Mouse (Mus musculus): ENCODE results near the gene Traip.
A peak's percentile ranks its signal among the peaks of the same experiment; 100 is the strongest.

Gene Traip

DNA sequence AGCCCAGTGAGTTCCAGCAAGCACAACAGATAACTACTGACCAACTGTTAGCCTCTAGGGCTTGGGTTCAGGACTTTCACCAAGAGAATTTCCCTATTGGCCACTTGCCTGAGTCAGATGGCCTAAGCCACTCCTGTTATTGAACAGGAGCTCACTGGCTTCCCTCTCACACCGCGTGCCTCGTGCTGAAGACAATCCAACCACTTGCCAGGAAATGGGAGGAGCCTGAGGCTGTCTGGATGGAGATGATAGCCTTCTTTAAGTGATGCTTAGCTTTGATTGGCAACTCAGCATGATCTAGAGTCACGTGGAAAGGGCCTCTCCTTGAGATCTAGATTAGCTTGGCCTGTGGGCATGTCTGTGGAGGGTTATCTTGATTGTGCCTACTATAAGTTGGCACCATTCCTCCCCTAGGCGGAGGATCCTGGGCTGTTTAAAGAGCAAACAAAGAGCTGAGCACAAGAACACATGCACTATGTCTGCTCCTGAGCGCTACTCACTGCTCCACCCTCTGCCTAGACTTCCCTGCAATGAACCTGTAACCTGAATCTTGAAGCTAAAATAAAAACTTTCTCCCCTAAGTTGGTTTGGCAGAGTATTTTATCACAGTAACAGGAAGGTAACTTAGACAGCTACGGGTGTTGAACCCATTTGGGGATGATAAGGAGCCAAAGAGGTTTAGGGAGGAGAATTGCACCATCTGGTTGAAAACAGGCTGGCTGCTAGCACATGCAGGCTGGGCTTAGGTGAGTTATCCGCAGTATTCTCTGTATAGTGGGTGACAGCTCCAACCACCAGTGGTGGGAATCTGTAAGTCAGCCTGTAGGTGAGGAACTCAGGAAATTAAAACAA lies 22.0 kb downstream of the Traip start:
- DNase-seq (ENCODE audit: low read depth, low spot score) = no peak

DNA sequence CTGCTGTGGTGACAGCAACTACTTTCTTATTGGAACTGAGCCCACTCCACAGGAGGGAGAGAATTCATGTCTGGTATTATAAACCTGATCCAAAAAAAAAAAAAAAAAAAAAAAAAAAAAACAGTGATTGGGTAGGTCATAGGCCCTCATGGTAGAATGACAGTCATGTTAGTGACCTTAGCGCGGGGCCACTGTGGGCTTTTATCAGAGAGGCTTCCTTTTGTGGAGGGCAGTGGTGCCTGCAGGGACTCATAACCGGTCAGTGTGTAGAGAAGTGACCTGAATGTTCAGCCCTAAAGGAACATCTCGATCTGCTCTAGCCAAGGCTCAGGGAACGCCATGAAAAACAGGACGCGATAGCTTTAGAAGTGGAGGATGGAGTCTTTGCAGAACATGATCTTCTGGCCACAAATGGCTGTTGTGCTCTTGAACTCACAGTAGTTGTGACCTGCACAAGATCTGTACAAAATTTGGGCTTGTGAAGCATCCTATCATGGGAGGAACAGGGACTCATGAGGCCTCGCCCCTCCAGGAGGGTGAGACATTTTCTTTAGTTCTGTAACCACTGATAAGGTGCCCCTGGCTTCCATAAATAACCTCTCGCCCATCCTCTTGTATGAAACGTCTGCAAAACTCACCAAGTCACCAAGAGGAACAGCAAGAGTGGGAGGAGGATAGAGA lies 24.7 kb downstream of the Traip start:
- DNase-seq (ENCODE audit: low read depth, low spot score) = peak; percentile 29

DNA sequence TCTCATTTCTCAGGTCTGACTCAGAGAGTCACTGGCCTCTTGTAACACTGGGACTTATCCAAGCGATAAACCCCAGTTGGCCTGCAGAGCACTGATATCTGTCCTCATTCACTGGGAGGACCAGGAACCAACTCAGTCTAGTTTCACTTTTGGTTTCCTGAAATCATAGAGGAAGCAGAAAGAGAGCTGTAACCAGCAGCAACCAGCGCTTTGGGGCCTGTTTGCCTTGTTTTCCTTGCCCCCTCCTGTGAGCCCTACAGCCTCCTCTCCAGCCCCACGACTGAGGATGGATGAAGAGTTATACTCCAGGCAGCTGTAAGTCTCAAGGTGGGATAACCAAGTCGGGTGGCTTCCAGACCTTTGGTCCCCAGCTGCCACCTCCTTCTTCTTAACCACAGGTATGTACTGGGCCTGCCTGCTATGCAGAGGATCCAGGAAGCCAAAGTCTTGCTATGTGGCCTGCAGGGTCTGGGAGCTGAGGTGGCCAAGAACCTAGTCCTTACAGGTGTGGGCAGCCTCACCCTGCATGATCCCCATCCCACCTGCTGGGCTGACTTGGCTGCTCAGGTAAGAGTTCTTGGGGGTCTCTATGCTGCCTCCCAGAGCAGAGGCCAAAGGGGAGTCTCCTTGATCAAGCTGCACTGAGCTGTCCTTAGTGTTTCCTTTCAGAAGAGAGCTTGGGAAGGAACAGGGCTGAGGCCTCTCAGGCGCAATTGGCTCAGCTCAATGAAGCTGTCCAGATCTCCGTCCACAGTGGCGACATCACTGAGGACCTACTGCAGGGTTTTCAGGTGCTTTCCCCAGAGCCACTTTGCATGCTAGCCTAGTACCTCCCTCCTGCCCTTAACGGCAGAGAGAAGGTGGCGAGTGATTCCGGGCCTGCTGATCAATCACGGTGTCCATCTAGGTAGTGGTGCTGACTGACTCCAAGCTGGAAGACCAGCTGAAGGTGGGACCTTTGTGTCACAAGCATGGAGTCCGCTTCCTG lies 25.8 kb downstream of the Traip start, which contains the start of gene Uba7:
Gene Uba7, plus strand, starts transcription at position 107 of the 988 bp plus-strand sequence.
- peak; percentile 85 for DNase-seq (ENCODE audit: low read depth, low spot score)

DNA sequence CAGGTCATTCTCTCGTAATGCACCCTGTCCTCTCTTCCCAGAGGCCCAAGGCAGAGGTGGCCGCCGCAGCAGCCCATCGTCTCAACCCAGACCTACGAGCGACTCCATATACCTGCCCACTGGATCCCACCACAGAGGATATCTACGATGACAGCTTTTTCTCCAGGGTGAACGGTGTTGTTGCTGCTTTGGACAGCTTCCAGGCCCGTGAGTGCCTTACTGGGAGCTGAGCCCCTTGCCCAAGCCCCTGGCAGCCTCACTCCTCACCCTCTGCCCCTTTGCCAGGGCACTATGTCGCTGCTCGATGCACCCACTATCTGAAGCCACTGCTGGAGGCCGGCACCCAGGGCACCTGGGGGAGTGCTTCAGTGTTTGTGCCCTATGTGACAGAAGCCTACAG lies 28.9 kb downstream of the Traip start:
- no peak for DNase-seq (ENCODE audit: low read depth, low spot score)

DNA sequence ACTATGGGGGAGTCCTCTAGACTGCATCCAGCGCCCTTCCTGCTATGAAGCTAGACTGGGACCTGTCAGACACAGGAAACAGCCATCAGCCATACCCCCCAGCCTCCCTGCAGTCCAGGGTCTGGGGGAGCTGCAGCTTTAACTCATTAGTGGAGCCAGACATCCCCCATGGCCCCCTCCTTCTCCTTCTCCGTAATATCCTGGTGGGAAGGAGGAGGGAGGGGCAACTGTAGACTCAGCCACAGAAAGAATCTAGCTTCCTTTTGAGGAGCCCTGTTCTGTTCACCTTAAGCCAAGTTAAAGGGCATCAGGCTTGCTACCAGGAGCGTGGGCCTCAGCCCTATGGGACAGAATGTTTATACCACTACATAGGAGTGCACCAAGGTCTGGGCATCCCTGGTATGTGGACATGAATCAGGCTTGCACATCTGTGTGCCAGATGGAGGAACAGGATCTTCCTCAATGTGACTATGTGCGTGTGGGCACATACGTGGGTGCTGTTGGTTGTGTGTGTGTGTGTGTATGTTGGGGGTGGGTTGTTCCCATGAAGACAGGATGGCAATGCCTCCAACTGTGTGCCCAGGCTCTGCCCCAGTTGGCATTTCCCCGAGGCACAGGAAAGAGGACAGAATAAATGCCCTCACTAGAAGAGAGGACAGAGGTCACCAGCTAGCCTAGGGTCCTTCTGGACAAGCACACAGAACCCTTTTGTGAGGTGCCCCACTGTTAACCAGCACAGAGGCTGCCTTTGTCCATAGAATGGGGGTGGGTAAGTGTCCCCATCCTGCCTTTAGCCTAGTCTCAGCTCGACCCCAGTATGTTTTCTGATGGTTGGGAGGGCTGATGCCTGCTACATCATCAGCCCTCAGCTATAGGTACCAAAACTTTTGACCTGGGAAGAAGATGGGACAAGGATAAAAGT lies 32.0 kb downstream of the Traip start:
- DNase-seq (ENCODE audit: low read depth, low spot score) = peak; percentile 88

DNA sequence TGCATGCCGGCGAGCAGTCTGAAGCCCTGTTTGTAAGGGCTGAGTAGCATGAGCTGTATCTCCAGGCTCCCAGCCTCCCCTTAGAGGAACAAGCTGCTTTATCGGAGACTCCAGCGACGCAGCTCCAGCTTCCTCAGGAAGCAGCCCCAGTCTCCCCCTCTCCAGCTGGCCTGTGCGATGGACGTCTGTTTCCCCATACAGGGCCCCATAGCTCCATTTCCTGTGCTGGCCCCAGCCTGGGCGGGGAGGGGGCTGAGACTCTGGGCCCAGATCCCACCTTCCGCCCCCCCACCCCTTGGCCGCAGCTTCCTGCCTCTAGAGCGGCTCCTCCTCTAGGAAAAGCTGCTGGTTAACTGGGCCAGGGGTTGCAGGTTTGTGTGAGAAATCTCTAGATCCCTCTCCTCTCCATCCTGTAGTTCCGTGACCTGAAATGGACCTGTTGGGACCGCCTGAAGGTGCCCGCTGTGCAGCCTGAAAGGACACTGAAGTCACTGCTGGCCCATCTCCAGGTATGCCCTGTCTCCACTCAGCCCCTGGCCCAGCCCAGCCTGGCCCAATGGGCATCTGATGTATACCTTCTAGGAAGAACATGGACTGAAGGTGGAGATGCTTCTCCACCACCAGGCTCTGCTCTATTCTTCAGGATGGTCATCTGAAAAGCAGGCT lies 32.9 kb downstream of the Traip start, which contains the start of gene Gm20661:
Gene Gm20661, plus strand, starts transcription at position 378 of the 666 bp plus-strand sequence.
- DNase-seq (ENCODE audit: low read depth, low spot score) = peak; percentile 60

DNA sequence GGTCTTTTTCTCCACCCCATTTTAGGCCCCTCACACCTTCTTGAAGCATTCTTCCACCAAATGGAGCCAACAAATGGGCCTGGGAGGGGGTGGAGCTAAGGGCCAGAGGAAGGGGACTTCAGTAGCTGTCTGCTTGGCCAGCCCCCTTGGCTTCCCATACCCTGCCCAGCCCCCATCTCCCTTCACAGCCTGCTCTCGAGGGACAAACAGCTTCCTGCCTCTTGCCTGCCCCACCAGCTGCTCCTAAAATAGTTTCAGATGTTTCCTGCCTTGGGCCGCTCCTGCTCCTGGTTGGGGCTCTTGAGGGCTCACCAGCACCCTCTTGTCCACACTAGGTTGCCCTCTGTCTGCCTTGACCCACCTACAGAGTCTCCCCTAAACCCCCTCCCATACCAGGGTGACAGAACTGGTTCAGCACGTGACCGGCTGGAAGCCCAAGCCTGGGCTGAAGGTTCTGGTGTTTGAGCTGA lies 33.5 kb downstream of the Traip start:
- DNase-seq (ENCODE audit: low read depth, low spot score) = peak; percentile 87

DNA sequence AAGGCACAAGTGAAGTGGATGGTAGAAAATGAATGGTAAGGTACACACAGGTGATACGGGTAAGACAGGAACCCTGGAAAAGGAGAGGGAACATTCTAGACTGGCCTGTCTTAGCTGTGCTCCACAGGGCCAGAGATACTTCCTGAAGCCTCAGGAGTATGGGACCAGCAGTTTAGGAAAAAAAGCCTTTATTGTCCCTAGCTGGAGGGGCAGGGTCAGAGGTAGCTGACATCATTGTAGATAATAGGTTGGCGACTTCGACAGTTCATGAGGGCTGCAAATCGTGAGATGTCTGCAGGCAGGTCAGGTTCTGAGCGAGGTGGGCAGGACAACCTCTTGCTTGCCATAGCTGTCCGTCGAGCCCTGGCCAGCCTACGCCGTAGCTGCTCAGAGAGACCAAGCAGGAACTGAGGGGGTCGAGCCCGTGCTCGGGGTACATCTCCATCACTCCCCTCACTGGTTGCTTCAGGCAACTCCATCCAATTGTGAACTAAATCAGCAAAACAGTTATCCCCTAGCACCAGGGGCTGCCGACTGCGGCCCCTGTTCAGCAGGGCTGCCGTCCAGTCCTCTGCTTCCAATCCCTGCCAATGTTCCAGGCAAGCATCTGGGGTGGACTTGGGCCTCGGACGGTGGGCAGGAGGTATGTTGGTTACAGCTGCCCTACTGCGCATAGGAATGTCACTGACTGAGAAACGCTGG lies 34.3 kb downstream of the Traip start:
- DNase-seq (ENCODE audit: low read depth, low spot score) = peak; percentile 27

DNA sequence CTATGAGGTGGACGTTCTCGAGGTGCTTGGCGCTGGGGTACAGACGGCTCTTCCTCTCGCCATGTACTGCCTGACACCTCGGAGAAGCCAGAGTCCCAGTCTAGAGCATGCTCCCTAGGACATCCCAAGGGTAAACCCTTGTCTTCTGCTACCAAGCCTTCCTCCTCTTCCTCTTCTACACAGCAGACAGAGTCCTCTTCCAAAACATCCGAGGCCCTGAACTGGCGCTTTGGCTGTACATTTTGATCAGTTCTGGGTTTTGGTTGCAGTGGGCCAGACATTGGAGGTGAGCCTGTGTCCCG lies 34.8 kb downstream of the Traip start:
- DNase-seq (ENCODE audit: low read depth, low spot score) = no peak

DNA sequence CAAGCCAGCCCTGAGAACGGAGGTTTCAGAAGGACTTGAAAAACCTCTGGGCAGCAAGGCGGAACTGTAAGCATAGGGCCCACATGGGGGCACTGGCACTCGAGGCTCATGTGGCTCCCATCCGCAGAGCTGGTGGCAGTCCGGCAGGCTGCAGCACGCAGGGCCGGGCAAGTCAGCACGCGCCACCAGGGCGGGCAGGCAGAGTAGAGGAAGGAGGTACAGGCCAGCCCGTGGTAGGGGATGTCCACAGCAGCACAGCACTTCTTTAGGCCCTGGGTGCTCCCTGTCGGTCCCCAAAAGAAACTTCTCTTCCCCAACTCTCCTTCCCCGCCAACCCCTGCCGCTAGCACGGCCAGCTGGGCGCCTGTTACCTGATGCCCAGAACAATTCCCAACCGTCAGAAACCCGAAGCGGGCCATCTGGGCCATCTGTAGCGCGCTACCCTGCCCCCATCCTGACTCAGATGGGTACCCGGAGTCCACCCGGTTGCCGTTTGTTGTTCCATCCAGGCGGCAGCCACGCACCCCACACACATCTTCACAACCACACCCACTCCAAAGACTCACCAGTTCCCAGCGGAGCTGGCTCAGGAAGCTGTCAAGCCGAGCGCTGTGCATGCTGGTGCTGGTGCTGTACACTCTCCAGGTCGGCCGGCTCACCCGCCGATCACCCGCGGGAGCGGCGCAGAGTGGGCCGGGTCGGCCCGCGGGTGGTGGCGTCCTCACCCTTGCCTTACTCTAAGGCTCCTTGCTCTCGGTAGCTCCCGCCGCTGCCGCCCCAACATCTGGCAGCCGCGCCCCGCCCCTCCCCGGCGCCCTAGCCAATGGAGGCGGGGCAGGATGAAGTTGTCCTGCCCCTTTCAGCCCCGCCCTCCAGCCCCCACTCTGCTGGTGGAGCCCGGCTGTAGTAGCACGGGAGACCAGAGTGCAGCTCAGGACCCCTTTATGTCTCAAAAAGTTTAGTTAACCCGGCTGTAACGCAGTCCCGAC lies 35.5 kb downstream of the Traip start, which contains the start of gene Inka1:
Gene Inka1, minus strand, starts transcription at position 749 of the 989 bp plus-strand sequence.
- DNase-seq (ENCODE audit: low read depth, low spot score) = peak; percentile 83

DNA sequence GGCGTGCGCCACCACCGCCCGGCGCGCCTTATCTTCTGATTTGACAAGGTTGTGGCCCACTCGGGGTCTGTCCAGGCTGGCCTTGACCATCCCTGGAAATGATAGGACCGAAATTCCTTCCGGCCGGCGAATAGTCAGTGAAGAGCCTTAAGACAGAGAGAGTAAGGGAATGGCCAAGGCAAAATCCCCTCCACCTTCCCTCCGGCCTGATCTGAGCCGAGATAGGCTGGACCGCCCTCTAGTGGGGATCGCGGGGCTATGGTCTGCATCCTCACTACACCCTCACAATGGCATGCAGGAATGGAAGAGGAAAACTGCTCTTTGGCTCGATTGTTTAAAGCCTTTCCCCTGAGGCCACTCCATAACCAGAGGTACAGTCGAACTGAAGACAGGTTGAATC lies 36.4 kb downstream of the Traip start:
- peak; percentile 93 for DNase-seq (ENCODE audit: low read depth, low spot score)

DNA sequence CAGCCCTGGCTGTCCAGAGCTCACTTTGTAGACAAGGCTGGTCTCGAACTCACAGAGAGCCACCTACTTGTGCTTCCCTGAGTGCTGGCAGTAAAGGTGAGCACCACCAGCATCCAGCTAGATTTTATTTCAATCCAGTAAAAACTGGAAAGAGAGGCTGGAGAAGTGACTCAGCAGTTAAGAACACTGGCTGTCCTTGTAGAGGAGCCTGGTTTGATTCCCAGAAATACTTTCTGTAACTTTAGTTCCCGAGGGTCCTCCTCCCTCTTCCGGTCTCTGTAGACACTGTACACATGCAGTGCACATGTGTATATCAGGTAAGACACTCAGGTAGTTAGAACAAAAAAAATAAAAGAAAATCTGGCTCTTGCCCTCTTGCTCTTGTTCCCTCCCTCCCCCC lies 38.0 kb downstream of the Traip start:
- peak; percentile 75 for DNase-seq (ENCODE audit: low read depth, low spot score)

DNA sequence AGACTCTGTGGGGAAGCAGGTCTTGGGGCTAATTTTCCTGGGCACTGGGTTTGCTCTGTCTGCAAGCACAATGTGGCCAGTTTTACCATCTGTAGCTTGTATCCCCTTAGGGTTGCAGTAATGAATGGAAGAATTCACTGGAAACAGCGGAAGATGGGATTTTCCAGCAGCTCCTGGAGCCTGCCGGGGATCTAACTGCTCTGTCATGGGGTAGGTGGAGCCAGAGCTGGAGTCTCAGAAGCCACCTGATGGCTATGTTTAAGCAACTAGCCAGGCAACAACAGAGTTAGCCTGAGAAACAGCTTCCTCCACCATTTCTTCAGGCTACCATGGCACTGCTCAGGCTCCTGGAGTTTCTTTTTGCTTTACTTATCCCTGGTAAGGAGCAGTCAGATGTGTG lies 42.3 kb downstream of the Traip start, which contains the start of gene Cdhr4:
Gene Cdhr4, plus strand, starts transcription at position 301 of the 400 bp plus-strand sequence.
- no peak for DNase-seq (ENCODE audit: low read depth, low spot score)

DNA sequence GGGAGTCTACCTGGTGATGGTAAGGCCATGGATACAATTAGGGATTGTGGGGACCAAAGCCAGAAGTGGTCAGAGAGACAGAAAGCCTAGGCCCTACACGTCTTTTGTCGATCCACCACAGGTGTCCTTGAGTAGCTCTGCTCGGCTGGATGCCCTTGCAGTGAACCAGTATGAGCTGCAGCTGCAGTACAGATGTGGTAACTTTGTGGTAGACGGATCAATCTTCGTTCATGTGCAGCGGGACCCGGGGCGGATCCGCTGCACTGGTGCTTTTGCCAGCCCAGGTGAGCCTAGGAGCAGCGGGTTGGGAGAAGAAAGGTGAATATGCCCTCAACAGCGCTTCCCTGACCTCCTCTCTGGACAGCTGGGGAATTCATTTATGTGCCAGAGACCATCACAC lies 43.1 kb downstream of the Traip start:
- DNase-seq (ENCODE audit: low read depth, low spot score) = no peak

DNA sequence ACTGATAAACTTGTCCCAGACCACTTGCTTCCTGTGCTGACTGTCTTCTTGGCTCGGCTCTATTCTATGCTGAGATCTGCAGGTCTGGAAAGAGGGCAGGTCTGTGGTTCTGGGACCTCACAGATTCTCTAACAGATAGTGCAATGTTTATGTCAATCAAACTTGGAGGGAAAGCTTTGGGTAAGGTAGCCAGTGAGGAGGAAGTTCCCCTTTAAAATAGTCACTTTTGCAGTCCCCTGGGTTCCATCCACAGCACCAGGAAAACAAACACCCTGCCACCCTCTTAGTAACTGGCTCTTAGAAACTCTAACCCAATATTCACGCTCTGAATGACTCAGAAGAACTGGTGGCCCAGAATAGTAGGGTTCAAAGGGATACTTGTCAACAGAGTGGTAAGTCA lies 44.5 kb downstream of the Traip start:
- DNase-seq (ENCODE audit: low read depth, low spot score) = no peak

DNA sequence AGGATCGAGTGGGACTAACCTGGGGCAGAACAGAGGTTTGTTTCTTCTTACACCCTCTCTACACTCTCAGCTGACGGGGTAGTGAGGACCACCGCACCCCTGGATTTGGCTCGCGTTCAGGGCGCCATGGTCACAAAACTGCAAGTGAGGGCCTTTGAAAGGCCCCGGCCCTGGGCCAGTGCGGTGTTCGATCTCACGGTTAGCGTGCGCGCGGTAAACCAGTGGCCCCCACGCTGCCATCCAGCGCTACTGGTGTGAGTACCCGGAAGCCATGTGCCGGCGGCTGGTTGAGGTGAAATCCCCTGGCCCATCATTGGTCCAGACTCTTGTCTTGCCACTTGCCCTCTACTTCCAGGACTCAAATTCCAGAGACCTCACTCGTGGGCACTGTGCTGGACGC lies 45.6 kb downstream of the Traip start:
- no peak for DNase-seq (ENCODE audit: low read depth, low spot score)

DNA sequence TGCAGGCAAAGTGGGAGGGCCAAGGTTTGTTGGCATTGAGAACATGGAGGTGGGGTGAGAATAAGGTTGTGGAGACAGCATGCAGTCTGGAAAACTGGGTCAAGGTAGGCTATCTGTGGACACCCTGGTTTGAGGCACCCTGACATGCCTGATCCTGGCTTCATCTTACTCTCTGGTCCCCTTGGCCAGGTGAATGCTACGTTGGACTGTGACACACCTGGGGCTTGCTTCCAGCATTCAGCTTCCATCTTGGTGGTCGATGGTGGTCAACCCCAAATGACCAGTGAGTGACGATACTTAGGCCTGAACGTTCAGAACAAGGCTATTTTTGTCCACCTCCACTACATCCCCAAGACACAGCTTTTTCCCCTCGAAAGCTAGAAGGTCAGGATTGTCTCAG lies 46.1 kb downstream of the Traip start, which contains the start of gene Gm20662:
Gene Gm20662, plus strand, starts transcription at position 301 of the 400 bp plus-strand sequence.
- no peak for DNase-seq (ENCODE audit: low read depth, low spot score)
